Mouse (Mus musculus): ENCODE results near the gene Sh3d19. TPM values are rescaled to one million over a fixed set of nuclear protein-coding genes. Genes with fewer than 3 reads are reported as not detected.

Sh3d19 gene
- polyA plus RNA-seq, 1 experiment from 2014 or later: 39.9 TPM

GRCm38 (mm10) chr3:86011833-86012232 lies 40.9 kb downstream of the Sh3d19 start:
- Histone ChIP-seq H3K4me3 (ENCODE audit: low read length) (no peak overlapping the region), H3K27ac (ENCODE audit: low read depth, low read length) (no peak overlapping the region), H3K36me3 (ENCODE audit: control insufficient read depth, insufficient read depth, low read length) (no peaks in the 10 kb centered on the region), H3K9me3 (ENCODE audit: control insufficient read depth, low read length) (no peaks in the 10 kb centered on the region), H3K9ac (ENCODE audit: low read depth, low read length) (no peak overlapping the region), H3K4me1 (ENCODE audit: control insufficient read depth, insufficient read depth, low read length) (peaks cover 3% of the 10 kb centered on the region; the same call in 1 of the 2 replicates), H3K4me2 (replicated peaks; ENCODE audit: low read depth, low read length) (no peak overlapping the region), H3K27me3 (ENCODE audit: control insufficient read depth, insufficient read depth, low read length) (no peaks in the 10 kb centered on the region)
- no peak for ATAC-seq (ENCODE audit: low FRiP score, low TSS enrichment)
- 62% methylated on average over 3 of the region's 3 CpGs for WGBS

- Histone ChIP-seq H3K4me2 (replicated peaks; ENCODE audit: low read depth, low read length) (no peak overlapping the region), H3K4me3 (ENCODE audit: low read length) (no peak overlapping the region), H3K9me3 (ENCODE audit: control insufficient read depth, low read length) (no peaks in the 10 kb centered on the region), H3K4me1 (ENCODE audit: control insufficient read depth, insufficient read depth, low read length) (peaks cover 3% of the 10 kb centered on the region; the same call in 1 of the 2 replicates), H3K9ac (ENCODE audit: low read depth, low read length) (no peak overlapping the region), H3K27ac (ENCODE audit: low read depth, low read length) (no peak overlapping the region), H3K27me3 (ENCODE audit: control insufficient read depth, insufficient read depth, low read length) (no peaks in the 10 kb centered on the region), H3K36me3 (ENCODE audit: control insufficient read depth, insufficient read depth, low read length) (no peaks in the 10 kb centered on the region)
- 79% methylated on average over 10 of the region's 10 CpGs for WGBS
- ATAC-seq (ENCODE audit: low FRiP score, low TSS enrichment): no peak
Observed at GRCm38 (mm10) chr3:86013837-86014236, 42.9 kb downstream of the Sh3d19 start.

GRCm38 (mm10) chr3:86016965-86017364 lies 46.1 kb downstream of the Sh3d19 start:
- no peaks in the 10 kb centered on the region; the same call in 1 of the 2 replicates for H3K36me3 ChIP-seq (ENCODE audit: control insufficient read depth, insufficient read depth, low read length)
- no peak for ATAC-seq (ENCODE audit: low FRiP score, low TSS enrichment)
- H3K27me3 ChIP-seq (ENCODE audit: control insufficient read depth, insufficient read depth, low read length): no peaks in the 10 kb centered on the region
- H3K4me1 ChIP-seq (ENCODE audit: control insufficient read depth, insufficient read depth, low read length): no peaks in the 10 kb centered on the region
- no peak overlapping the region for H3K4me3 ChIP-seq (ENCODE audit: low read length)
- H3K4me2 ChIP-seq (replicated peaks; ENCODE audit: low read depth, low read length): no peak overlapping the region
- 96% methylated on average over 1 of the region's 1 CpGs for WGBS
- H3K9me3 ChIP-seq (ENCODE audit: control insufficient read depth, low read length): no peaks in the 10 kb centered on the region
- H3K9ac ChIP-seq (ENCODE audit: low read depth, low read length): no peak overlapping the region
- no peak overlapping the region for H3K27ac ChIP-seq (ENCODE audit: low read depth, low read length)

GRCm38 (mm10) chr3:86017484-86017883 lies 46.6 kb downstream of the Sh3d19 start:
- H3K9ac ChIP-seq (ENCODE audit: low read depth, low read length): no peak overlapping the region
- no peak for ATAC-seq (ENCODE audit: low FRiP score, low TSS enrichment)
- no peaks in the 10 kb centered on the region for H3K9me3 ChIP-seq (ENCODE audit: control insufficient read depth, low read length)
- WGBS: 63% methylated on average over 8 of the region's 8 CpGs
- H3K36me3 ChIP-seq (ENCODE audit: control insufficient read depth, insufficient read depth, low read length): no peaks in the 10 kb centered on the region; the same call in 1 of the 2 replicates
- H3K4me2 ChIP-seq (replicated peaks; ENCODE audit: low read depth, low read length): no peak overlapping the region
- no peak overlapping the region for H3K4me3 ChIP-seq (ENCODE audit: low read length)
- no peaks in the 10 kb centered on the region for H3K4me1 ChIP-seq (ENCODE audit: control insufficient read depth, insufficient read depth, low read length)
- H3K27ac ChIP-seq (ENCODE audit: low read depth, low read length): no peak overlapping the region
- no peaks in the 10 kb centered on the region for H3K27me3 ChIP-seq (ENCODE audit: control insufficient read depth, insufficient read depth, low read length)

GRCm38 (mm10) chr3:86020921-86021650 lies 50.2 kb downstream of the Sh3d19 start:
- 83% methylated on average over 16 of the region's 16 CpGs for WGBS
- no peak for ATAC-seq (ENCODE audit: low FRiP score, low TSS enrichment)
- Histone ChIP-seq H3K4me1 (ENCODE audit: control insufficient read depth, insufficient read depth, low read length) (no peaks in the 10 kb centered on the region), H3K36me3 (ENCODE audit: control insufficient read depth, insufficient read depth, low read length) (no peaks in the 10 kb centered on the region; the same call in 1 of the 2 replicates), H3K27ac (ENCODE audit: low read depth, low read length) (no peak overlapping the region), H3K9ac (ENCODE audit: low read depth, low read length) (no peak overlapping the region), H3K4me3 (ENCODE audit: low read length) (no peak overlapping the region), H3K4me2 (replicated peaks; ENCODE audit: low read depth, low read length) (no peak overlapping the region), H3K27me3 (ENCODE audit: control insufficient read depth, insufficient read depth, low read length) (no peaks in the 10 kb centered on the region), H3K9me3 (ENCODE audit: control insufficient read depth, low read length) (no peaks in the 10 kb centered on the region)

GRCm38 (mm10) chr3:86021651-86022050 lies 50.7 kb downstream of the Sh3d19 start:
- Histone ChIP-seq H3K4me2 (replicated peaks; ENCODE audit: low read depth, low read length) (no peak overlapping the region), H3K27me3 (ENCODE audit: control insufficient read depth, insufficient read depth, low read length) (no peaks in the 10 kb centered on the region), H3K9ac (ENCODE audit: low read depth, low read length) (no peak overlapping the region), H3K27ac (ENCODE audit: low read depth, low read length) (no peak overlapping the region), H3K9me3 (ENCODE audit: control insufficient read depth, low read length) (no peaks in the 10 kb centered on the region), H3K4me1 (ENCODE audit: control insufficient read depth, insufficient read depth, low read length) (no peaks in the 10 kb centered on the region), H3K36me3 (ENCODE audit: control insufficient read depth, insufficient read depth, low read length) (no peaks in the 10 kb centered on the region; the same call in 1 of the 2 replicates), H3K4me3 (ENCODE audit: low read length) (no peak overlapping the region)
- ATAC-seq (ENCODE audit: low FRiP score, low TSS enrichment): no peak
- 88% methylated on average over 4 of the region's 4 CpGs for WGBS

- Histone ChIP-seq H3K9me3 (ENCODE audit: control insufficient read depth, low read length) (no peaks in the 10 kb centered on the region), H3K4me1 (ENCODE audit: control insufficient read depth, insufficient read depth, low read length) (no peaks in the 10 kb centered on the region), H3K27me3 (ENCODE audit: control insufficient read depth, insufficient read depth, low read length) (no peaks in the 10 kb centered on the region), H3K4me3 (ENCODE audit: low read length) (no peak overlapping the region), H3K9ac (ENCODE audit: low read depth, low read length) (no peak overlapping the region), H3K4me2 (replicated peaks; ENCODE audit: low read depth, low read length) (no peak overlapping the region), H3K27ac (ENCODE audit: low read depth, low read length) (no peak overlapping the region), H3K36me3 (ENCODE audit: control insufficient read depth, insufficient read depth, low read length) (no peaks in the 10 kb centered on the region; the same call in 1 of the 2 replicates)
- no peak for ATAC-seq (ENCODE audit: low FRiP score, low TSS enrichment)
- 90% methylated on average over 12 of the region's 12 CpGs for WGBS
Observed at GRCm38 (mm10) chr3:86024065-86024795, 53.3 kb downstream of the Sh3d19 start.

GRCm38 (mm10) chr3:86025341-86026137 lies 54.6 kb downstream of the Sh3d19 start:
- ATAC-seq (ENCODE audit: low FRiP score, low TSS enrichment): no peak
- Histone ChIP-seq H3K27ac (ENCODE audit: low read depth, low read length) (no peak overlapping the region), H3K9me3 (ENCODE audit: control insufficient read depth, low read length) (no peaks in the 10 kb centered on the region), H3K9ac (ENCODE audit: low read depth, low read length) (no peak overlapping the region), H3K27me3 (ENCODE audit: control insufficient read depth, insufficient read depth, low read length) (no peaks in the 10 kb centered on the region), H3K4me2 (replicated peaks; ENCODE audit: low read depth, low read length) (no peak overlapping the region), H3K4me3 (ENCODE audit: low read length) (no peak overlapping the region), H3K36me3 (ENCODE audit: control insufficient read depth, insufficient read depth, low read length) (no peaks in the 10 kb centered on the region), H3K4me1 (ENCODE audit: control insufficient read depth, insufficient read depth, low read length) (no peaks in the 10 kb centered on the region)
- 93% methylated on average over 20 of the region's 20 CpGs for WGBS

All from kidney, embryonic 14.5 days (tissue).